Mouse (Mus musculus) embryonic facial prominence, embryonic 11.5 days (tissue): ENCODE measurements around the gene Mpv17. TPM values are rescaled to one million over a fixed set of nuclear protein-coding genes. Genes with fewer than 3 reads are reported as not detected.
A peak's percentile ranks its signal among the peaks of the same experiment; 100 is the strongest.

Experiments
- ATAC-seq: fragments of 200-750 bp; cut with Nextera tagmentation; replicated peaks from 2 replicates; pipeline ENCODE4 v1.8.0; 2017; ENCODE audit warnings: low read depth; ENCODE audit not compliant: insufficient number of reproducible peaks, low FRiP score, low TSS enrichment
- DNase-seq: peaks from one replicate; pipeline ENCODE4 v3.0.0-alpha.2; 2015; ENCODE audit warnings: low spot score
- H3K27ac ChIP-seq: fragments of 300-500 bp; sonication (generic); replicated peaks from 2 replicates; pipeline ENCODE4 v1.5.1; 2014; ENCODE audit warnings: mild to moderate bottlenecking, low read depth, low read length, control low read depth
- H3K27me3 ChIP-seq: fragments of 300-500 bp; sonication (generic); 2 replicates; pipeline ENCODE4 v1.6.1; 2014; ENCODE audit warnings: mild to moderate bottlenecking, low read length, moderate library complexity, mixed read lengths; ENCODE audit not compliant: control insufficient read depth, insufficient read depth
- H3K36me3 ChIP-seq: fragments of 300-500 bp; sonication (generic); replicated peaks from 2 replicates; pipeline ENCODE4 v1.6.1; 2014; ENCODE audit warnings: low read depth, mild to moderate bottlenecking, low read length, moderate library complexity, mixed read lengths; ENCODE audit not compliant: control insufficient read depth, insufficient read depth
- H3K4me1 ChIP-seq: fragments of 300-500 bp; sonication (generic); 2 replicates; pipeline ENCODE4 v1.6.1; 2014; ENCODE audit warnings: low read length, mixed read lengths; ENCODE audit not compliant: control insufficient read depth, insufficient read depth
- H3K4me2 ChIP-seq: fragments of 300-500 bp; sonication (generic); 2 replicates; pipeline ENCODE4 v1.6.1; 2014; ENCODE audit warnings: low read depth, mild to moderate bottlenecking, control low read depth, low read length, moderate library complexity
- H3K4me3 ChIP-seq: fragments of 300-500 bp; sonication (generic); 2 replicates; pipeline ENCODE4 v1.5.1; 2014; ENCODE audit warnings: low read depth, low read length, control low read depth
- H3K9ac ChIP-seq: fragments of 300-500 bp; sonication (generic); replicated peaks from 2 replicates; pipeline ENCODE4 v1.6.1; 2014; ENCODE audit warnings: mild to moderate bottlenecking, control low read depth, low read length
- H3K9me3 ChIP-seq: fragments of 300-500 bp; sonication (generic); replicated peaks from 2 replicates; pipeline ENCODE4 v1.6.1; 2016; ENCODE audit warnings: mild to moderate bottlenecking, low read length, inconsistent platforms, mixed read lengths; ENCODE audit not compliant: control insufficient read depth
- WGBS: fragments of 180-500 bp; shearing (Covaris S2); extraction: QIAGEN DNeasy Blood & Tissue Kit; methylation state at CpG from one replicate; pipeline ENCODE4 v1.1.7; 2014; 5-methylcytosine and 5-hydroxymethylcytosine counted together
- polyA plus RNA-seq: library from polyadenylated mRNA; unstranded; fragments of >200 nt; fragmentation: Nextera tagmentation; extraction: Ambion mirVana; gene quantifications from 2 replicates; pipeline ENCODE4 v1.2.1, GENCODE M21; 2014

Gene Mpv17
- polyA plus RNA-seq, 1 experiment from 2014 or later: 50.8 TPM

DNA sequence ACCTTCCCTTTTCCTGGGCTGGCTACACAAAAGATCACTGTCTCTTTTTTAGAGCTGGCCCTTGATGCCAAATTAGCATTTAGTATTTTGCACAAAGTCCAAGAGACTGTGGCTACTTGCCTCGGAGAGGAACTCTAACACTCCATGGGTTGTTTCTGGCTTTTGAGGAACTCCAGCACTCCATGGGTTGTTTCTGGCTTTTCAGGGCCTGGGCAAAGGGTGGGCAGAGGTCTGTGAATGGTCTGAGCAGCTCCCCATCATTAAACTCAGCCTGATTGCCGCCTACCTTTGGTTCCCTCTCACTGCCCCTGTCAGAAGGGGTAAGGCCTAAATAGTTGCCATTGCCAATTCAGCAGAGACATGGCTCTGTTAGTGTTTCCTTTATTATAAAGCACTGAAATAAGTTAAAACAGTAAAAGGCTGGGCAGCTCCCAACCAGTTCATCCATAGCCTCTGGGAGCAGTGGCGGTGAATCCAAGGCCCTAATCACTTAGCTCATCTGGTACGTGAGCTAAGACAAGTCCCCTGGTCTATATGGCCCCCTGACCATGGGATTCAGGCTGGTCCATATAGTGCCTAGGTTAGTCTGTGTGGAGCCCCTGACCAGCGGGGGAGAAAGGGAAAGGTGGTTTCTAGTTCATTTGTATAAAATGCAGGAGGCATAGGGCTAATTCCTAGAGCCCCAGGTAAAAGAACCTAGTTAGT lies 44.7 kb upstream of the Mpv17 start:
- Histone ChIP-seq H3K9ac (no peak overlapping the region), H3K4me1 (no peaks in the 10 kb centered on the region), H3K9me3 (peaks cover 5% of the 10 kb centered on the region), H3K4me3 (no peak overlapping the region), H3K27me3 (no peaks in the 10 kb centered on the region), H3K4me2 (no peak overlapping the region), H3K36me3 (peaks cover 34% of the 10 kb centered on the region), H3K27ac (no peak overlapping the region)
- DNase-seq: no peak
- no peak for ATAC-seq
- WGBS: 87% methylated on average over 5 of the region's 5 CpGs

DNA sequence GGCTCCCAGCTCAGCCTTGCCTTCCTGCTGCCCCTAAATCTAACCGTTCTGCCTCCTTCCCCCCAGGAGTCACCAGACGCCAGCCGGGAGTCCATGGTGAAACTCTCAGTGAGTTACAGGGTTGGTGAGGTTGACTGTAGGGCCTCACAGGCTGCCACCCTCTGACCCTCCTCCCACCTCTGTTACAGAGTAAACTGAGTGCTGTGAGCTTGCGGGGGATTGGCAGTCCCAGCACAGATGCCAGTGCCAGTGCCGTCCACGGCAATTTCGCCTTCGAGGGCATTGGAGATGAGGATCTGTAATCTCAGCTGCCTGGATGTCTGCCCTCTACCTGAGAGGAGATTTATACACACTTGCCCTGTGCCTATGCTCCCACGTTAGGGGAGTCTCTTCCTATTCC lies 44.1 kb upstream of the Mpv17 start:
- peaks cover 5% of the 10 kb centered on the region for H3K9me3 ChIP-seq
- H3K27me3 ChIP-seq: no peaks in the 10 kb centered on the region
- no peak for DNase-seq
- H3K36me3 ChIP-seq: peaks cover 32% of the 10 kb centered on the region
- H3K4me1 ChIP-seq: no peaks in the 10 kb centered on the region
- WGBS: 89% methylated on average over 9 of the region's 9 CpGs
- no peak for ATAC-seq
- H3K27ac ChIP-seq: no peak overlapping the region
- no peak overlapping the region for H3K9ac ChIP-seq
- H3K4me3 ChIP-seq: no peak overlapping the region
- no peak overlapping the region for H3K4me2 ChIP-seq

DNA sequence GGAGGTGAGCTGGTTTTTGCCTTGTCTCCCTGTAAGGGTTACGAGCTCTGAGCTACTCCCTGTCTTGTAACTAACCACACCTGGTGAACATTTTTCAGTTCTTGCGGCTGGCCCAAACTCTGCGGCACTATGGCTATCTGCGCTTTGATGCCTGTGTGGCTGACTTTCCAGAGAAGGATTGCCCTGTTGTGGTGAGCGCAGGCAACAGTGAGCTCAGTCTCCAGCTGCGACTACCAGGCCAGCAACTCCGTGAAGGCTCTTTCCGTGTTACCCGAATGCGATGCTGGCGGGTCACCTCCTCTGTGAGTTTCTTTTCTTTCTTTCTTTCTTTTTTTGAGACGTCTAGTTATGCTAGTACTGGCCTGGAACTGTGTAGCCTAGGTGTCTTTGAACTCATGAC lies 43.0 kb upstream of the Mpv17 start:
- Histone ChIP-seq H3K27me3 (no peaks in the 10 kb centered on the region), H3K4me2 (no peak overlapping the region), H3K27ac (no peak overlapping the region), H3K9ac (no peak overlapping the region), H3K4me3 (no peak overlapping the region), H3K4me1 (no peaks in the 10 kb centered on the region), H3K9me3 (peaks cover 5% of the 10 kb centered on the region), H3K36me3 (peaks cover 27% of the 10 kb centered on the region)
- 89% methylated on average over 12 of the region's 12 CpGs for WGBS
- DNase-seq: no peak
- ATAC-seq: no peak

GRCm38 (mm10) chr5:31196207-31196606 lies 42.2 kb upstream of the Mpv17 start:
- 0 out of 2 replicates have a peak, but pooled peaks cover 2% of the 10 kb centered on the region for H3K4me1 ChIP-seq
- WGBS: 95% methylated on average over 10 of the region's 10 CpGs
- H3K27me3 ChIP-seq: no peaks in the 10 kb centered on the region
- H3K4me2 ChIP-seq: no peak overlapping the region
- peaks cover 27% of the 10 kb centered on the region for H3K36me3 ChIP-seq
- no peak overlapping the region for H3K9ac ChIP-seq
- H3K9me3 ChIP-seq: peaks cover 5% of the 10 kb centered on the region
- DNase-seq (no peak), ATAC-seq (no peak)
- H3K27ac ChIP-seq: no peak overlapping the region
- H3K4me3 ChIP-seq: no peak overlapping the region

DNA sequence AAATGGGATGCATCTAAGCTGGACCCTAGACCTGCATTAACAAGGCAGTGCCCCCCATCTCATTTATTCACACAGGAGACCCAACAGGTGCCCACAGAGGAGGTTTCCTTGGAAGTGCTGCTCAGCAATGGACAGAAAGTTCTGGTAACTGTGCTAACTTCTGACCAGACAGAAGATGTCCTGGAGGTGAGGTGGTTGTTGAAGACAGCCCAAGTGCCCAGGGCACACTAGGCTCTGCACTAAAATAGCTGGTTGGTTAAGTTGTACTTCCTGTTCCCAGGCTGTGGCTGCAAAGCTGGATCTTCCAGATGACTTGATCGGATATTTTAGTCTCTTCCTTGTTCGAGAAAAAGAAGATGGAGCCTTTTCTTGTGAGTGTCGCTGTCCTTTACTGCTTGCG lies 41.6 kb upstream of the Mpv17 start:
- Histone ChIP-seq H3K9me3 (peaks cover 5% of the 10 kb centered on the region), H3K4me1 (0 out of 2 replicates have a peak, but pooled peaks cover 2% of the 10 kb centered on the region), H3K27me3 (no peaks in the 10 kb centered on the region), H3K9ac (no peak overlapping the region), H3K4me2 (no peak overlapping the region), H3K36me3 (peaks cover 27% of the 10 kb centered on the region), H3K27ac (no peak overlapping the region), H3K4me3 (no peak overlapping the region)
- ATAC-seq (no peak), DNase-seq (no peak)
- WGBS: 94% methylated on average over 4 of the region's 4 CpGs

DNA sequence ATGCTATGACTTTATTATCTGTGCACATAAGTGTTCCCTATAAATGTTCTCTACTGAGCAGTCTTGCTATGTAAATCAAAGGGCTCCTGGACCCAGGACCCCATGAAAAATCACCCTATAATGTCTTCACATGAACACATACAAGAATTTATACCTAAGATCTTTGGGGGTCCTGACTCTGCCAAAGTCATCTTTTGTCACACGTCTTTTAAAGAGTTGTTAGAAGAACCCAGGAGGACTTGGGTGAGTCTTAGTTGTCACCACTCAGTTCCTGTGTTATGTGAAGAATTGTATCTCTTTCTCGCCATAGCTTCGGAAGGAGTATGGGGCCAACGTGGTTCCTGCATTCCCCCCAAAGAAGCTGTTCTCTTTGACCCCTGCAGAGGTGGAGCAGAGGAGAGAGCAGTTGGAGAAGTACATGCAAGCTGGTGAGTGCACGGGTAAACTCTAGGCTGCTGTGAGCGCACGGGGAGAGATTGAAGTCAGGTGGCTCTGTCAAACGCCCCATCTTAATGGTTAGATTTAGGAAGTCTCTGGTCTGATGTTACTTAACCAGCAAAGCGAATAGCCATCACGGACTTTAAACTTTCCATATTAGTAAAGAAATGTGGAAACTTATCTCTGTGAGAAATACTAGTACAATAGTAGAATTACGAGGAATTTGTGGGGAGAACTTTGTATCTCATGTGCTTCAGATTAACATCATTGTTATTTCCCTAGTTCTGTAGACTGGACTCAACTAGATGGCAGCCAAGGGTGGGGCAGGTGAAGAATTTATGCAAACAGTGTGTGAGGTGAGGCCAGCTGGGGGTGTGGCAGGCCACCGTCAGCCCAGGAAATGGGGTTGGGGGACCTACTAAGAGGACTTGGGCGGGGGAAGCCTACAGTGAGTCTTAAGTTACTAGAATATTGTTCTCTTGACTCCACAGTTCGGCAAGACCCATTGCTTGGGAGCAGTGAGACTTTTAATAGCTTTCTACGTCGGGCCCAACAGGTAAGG lies 40.7 kb upstream of the Mpv17 start:
- Histone ChIP-seq H3K9ac (no peak overlapping the region), H3K36me3 (peaks cover 20% of the 10 kb centered on the region)

GRCm38 (mm10) chr5:31193631-31194281 lies 39.7 kb upstream of the Mpv17 start:
- H3K4me2 ChIP-seq: peak overlapping the region; percentile 70
- H3K27me3 ChIP-seq: no peaks in the 10 kb centered on the region
- ATAC-seq (peak; percentile 3; the same call in 1 of the 2 replicates), DNase-seq (peak; percentile 13)
- H3K36me3 ChIP-seq: peaks cover 18% of the 10 kb centered on the region
- H3K4me1 ChIP-seq: 0 out of 2 replicates have a peak, but pooled peaks cover 2% of the 10 kb centered on the region
- no peak overlapping the region; the same call in 1 of the 2 replicates for H3K27ac ChIP-seq
- peak overlapping the region; percentile 86 for H3K9ac ChIP-seq
- H3K9me3 ChIP-seq: no peaks in the 10 kb centered on the region
- H3K4me3 ChIP-seq: peak overlapping the region; percentile 75
- WGBS: 11% methylated on average over 25 of the region's 25 CpGs

More for the DNA sequence above, 40.7 kb upstream of the Mpv17 start:
- Histone ChIP-seq H3K27ac (no peak overlapping the region), H3K4me3 (no peak overlapping the region), H3K9me3 (no peaks in the 10 kb centered on the region), H3K4me1 (0 out of 2 replicates have a peak, but pooled peaks cover 2% of the 10 kb centered on the region), H3K4me2 (no peak overlapping the region), H3K27me3 (no peaks in the 10 kb centered on the region)
- ATAC-seq (no peak), DNase-seq (no peak)
- WGBS: 91% methylated on average over 16 of the region's 16 CpGs
